Mouse (Mus musculus) hindbrain, postnatal 0 days (tissue): ENCODE measurements around the gene Urah. TPM values are rescaled to one million over a fixed set of nuclear protein-coding genes. Genes with fewer than 3 reads are reported as not detected.

Experiments
- ATAC-seq: fragments of 200-750 bp; cut with Nextera tagmentation; 2 replicates; pipeline ENCODE4 v1.8.0; 2017; ENCODE audit warnings: mild to moderate bottlenecking, moderate TSS enrichment, moderate library complexity
- DNase-seq: peaks from one replicate; pipeline ENCODE4 v3.0.0-alpha.2; 2015; ENCODE audit warnings: low spot score
- H3K27ac ChIP-seq: fragments of 300-500 bp; sonication (generic); 2 replicates; pipeline ENCODE4 v1.5.1; 2014; ENCODE audit warnings: mild to moderate bottlenecking
- H3K27me3 ChIP-seq: fragments of 300-500 bp; sonication (generic); 2 replicates; pipeline ENCODE4 v1.6.1; 2014; ENCODE audit warnings: low read length, mixed read lengths; ENCODE audit not compliant: insufficient read depth
- H3K36me3 ChIP-seq: fragments of 300-500 bp; sonication (generic); 2 replicates; pipeline ENCODE4 v1.6.1; 2014; ENCODE audit warnings: low read length, mixed read lengths; ENCODE audit not compliant: insufficient read depth
- H3K4me1 ChIP-seq: fragments of 300-500 bp; sonication (generic); 2 replicates; pipeline ENCODE4 v1.6.1; 2014; ENCODE audit warnings: antibody characterized with exemption, low read length, mixed read lengths; ENCODE audit not compliant: insufficient read depth
- H3K4me2 ChIP-seq: fragments of 300-500 bp; sonication (generic); 2 replicates; pipeline ENCODE4 v1.6.1; 2014; ENCODE audit warnings: low read depth, mild to moderate bottlenecking, low read length, moderate library complexity, mixed read lengths
- H3K4me3 ChIP-seq: fragments of 300-500 bp; sonication (generic); 2 replicates; pipeline ENCODE4 v1.5.1; 2014; ENCODE audit warnings: low read length
- H3K9ac ChIP-seq: fragments of 300-500 bp; sonication (generic); replicated peaks from 2 replicates; pipeline ENCODE4 v1.6.1; 2014; ENCODE audit warnings: mild to moderate bottlenecking, low read length, moderate library complexity, mixed read lengths
- H3K9me3 ChIP-seq: fragments of 300-500 bp; sonication (generic); 2 replicates; pipeline ENCODE4 v1.6.1; 2016; ENCODE audit warnings: low read length, mixed read lengths
- CTCF ChIP-seq: IDR thresholded peaks from 2 replicates; pipeline ENCODE4 v1.5.1; 2016; ENCODE audit warnings: antibody characterized with exemption, control low read depth, low read depth
- WGBS: fragments of 180-500 bp; shearing (Covaris S2); extraction: QIAGEN DNeasy Blood & Tissue Kit; methylation state at CpG from one replicate; pipeline ENCODE4 v1.1.7; 2014; 5-methylcytosine and 5-hydroxymethylcytosine counted together
- polyA plus RNA-seq: library from polyadenylated mRNA; unstranded; fragments of >200 nt; fragmentation: Nextera tagmentation; extraction: Ambion mirVana; gene quantifications from 2 replicates; pipeline ENCODE4 v1.2.1, GENCODE M21; 2015
- total RNA-seq: library from RNA; depleted of rRNA; stranded (reverse); fragments of >200 nt; gene quantifications from 2 replicates; pipeline ENCODE4 v1.2.3, GENCODE M21; 2014

Urah gene
- total and polyA plus RNA-seq, 2 experiments from 2014 or later, result 0.37 to 0.80 TPM

DNA sequence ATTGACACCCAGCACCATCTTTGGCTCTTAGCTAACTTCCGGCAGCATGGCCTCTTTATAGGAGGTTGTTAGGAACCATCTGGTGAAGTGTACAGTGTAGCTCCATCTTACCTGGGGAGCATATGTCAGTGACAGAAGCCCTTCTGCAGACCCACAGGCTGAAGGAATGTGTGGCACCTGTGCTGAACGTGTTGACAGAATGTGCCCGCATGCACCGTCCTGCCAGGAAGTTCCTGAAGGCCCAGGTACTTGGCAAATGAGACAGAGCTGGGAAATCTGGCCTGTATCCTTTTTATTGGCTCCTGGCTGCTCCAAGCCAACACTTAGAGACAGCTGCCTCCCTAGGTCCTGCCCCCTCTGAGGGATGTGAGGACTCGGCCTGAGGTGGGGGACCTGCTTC, 25.9 kb downstream of the Urah start:
- no peak for DNase-seq
- H3K36me3 ChIP-seq, result peaks cover 56% of the 10 kb centered on the region
- no peak overlapping the region for H3K9ac ChIP-seq
- H3K27me3 ChIP-seq, result no peaks in the 10 kb centered on the region
- no peak overlapping the region for H3K4me2 ChIP-seq
- H3K4me3 ChIP-seq, result no peak overlapping the region
- no peak for ATAC-seq
- TF ChIP-seq CTCF, result no peak
- no peak overlapping the region for H3K27ac ChIP-seq
- WGBS, result 85% methylated on average over 5 of the region's 5 CpGs
- H3K9me3 ChIP-seq, result no peaks in the 10 kb centered on the region
- peaks cover 14% of the 10 kb centered on the region for H3K4me1 ChIP-seq

DNA sequence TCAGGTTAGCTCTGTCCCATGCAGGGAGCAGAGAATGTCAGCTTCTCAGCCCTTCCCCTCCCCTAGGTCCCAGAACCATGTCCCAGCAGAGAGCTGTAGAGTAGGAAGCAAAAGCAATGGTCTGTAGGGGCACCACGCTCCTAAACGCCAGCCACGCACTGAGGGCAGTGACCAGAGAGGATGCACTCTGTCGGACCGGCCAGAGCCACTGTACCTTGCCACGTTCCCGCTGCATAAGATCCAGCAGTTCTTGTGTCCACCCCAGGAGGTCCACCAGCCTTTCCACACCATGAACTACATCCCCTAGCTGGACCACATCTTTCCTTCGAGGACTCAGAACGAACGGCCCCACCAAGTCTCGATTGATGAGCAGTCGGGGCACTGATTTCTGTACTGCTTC, 29.9 kb downstream of the Urah start:
- WGBS, result 88% methylated on average over 12 of the region's 12 CpGs
- H3K36me3 ChIP-seq, result peaks cover 49% of the 10 kb centered on the region

DNA sequence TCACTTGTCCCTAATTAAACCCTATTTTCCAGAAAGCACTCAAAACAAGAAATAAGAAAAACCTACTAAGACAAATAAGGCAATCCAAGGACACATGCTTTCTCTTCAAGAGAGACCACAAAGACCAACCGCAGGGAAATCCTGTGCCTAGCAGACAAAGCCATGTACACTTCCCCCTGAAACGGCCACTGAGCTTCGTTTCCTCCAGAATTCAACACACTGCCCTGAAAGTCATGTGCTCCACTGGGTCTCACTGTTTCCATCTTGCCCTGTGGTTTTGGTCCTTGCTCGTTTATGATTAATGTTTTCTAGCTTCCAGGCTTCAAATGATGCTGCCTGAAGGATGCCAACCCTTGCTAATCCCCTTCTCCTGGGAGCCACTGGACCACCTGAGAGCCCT, 39.4 kb downstream of the Urah start:
- DNase-seq (no peak), ATAC-seq (no peak)
- Histone ChIP-seq H3K9ac (no peak overlapping the region), H3K36me3 (peaks cover 21% of the 10 kb centered on the region; the same call in 1 of the 2 replicates), H3K4me1 (no peaks in the 10 kb centered on the region), H3K4me2 (no peak overlapping the region), H3K27me3 (no peaks in the 10 kb centered on the region), H3K27ac (no peak overlapping the region), H3K4me3 (no peak overlapping the region), H3K9me3 (no peaks in the 10 kb centered on the region)
- WGBS, result 96% methylated on average over 4 of the region's 4 CpGs
- no peak for TF ChIP-seq CTCF

More for the DNA sequence above, 29.9 kb downstream of the Urah start:
- Histone ChIP-seq H3K4me2 (no peak overlapping the region), H3K9me3 (no peaks in the 10 kb centered on the region), H3K27ac (no peak overlapping the region), H3K4me1 (no peaks in the 10 kb centered on the region), H3K4me3 (no peak overlapping the region), H3K27me3 (no peaks in the 10 kb centered on the region), H3K9ac (no peak overlapping the region)
- TF ChIP-seq CTCF, result no peak
- ATAC-seq, result no peak
- DNase-seq, result no peak

DNA sequence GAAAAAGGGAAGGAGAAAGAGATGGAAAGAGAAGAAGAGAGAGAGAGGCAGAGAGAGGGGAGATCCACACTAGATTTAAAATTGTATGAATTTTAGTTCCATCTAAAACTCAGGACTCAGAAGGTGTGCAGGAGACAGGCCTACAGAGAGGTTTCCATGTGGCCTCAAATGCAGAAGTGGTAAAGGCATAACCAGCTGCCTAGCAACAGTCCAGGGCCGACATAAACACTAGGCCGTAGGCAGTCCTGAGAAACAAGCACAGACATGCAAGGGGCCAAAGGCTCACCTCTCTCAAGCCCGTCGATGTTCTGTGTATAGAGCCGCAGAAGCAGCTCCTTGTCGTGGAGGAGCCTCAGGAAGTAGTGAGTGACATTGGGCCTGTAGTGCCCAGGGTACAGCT, 42.5 kb downstream of the Urah start:
- ATAC-seq, result no peak
- WGBS, result 91% methylated on average over 6 of the region's 6 CpGs

DNA sequence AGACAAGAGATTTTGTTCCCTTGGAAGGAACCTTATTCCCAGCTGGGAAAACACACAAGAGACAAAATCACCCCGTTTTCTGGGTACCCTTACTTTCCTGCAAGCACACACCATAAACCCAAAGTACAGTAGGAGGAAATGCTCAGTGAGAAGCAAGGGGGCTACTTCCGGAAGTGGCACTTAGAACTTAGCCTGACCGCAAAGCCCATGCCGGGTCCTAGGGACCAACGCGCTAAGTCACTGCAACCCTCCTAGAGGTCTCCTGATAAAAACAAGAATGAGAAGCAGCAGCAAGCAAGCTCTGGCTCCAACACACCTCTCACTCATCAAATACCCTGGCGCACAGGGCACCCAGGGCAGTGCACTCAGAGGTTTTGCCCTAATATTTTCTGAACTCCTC, 44.5 kb downstream of the Urah start:
- H3K27ac ChIP-seq, result no peak overlapping the region
- no peak overlapping the region for H3K4me3 ChIP-seq
- H3K9me3 ChIP-seq, result no peaks in the 10 kb centered on the region
- 0 out of 2 replicates have a peak, but pooled peaks cover 6% of the 10 kb centered on the region for H3K4me1 ChIP-seq
- 91% methylated on average over 7 of the region's 7 CpGs for WGBS
- no peaks in the 10 kb centered on the region for H3K27me3 ChIP-seq
- no peak for TF ChIP-seq CTCF
- no peak for ATAC-seq
- DNase-seq, result no peak
- no peak overlapping the region for H3K9ac ChIP-seq
- H3K36me3 ChIP-seq, result peaks cover 21% of the 10 kb centered on the region; the same call in 1 of the 2 replicates
- H3K4me2 ChIP-seq, result no peak overlapping the region

More for the DNA sequence above, 42.5 kb downstream of the Urah start:
- H3K36me3 ChIP-seq, result peaks cover 21% of the 10 kb centered on the region; the same call in 1 of the 2 replicates
- no peak overlapping the region for H3K9ac ChIP-seq
- H3K27me3 ChIP-seq, result no peaks in the 10 kb centered on the region
- no peak for TF ChIP-seq CTCF
- no peak for DNase-seq
- H3K4me2 ChIP-seq, result no peak overlapping the region
- H3K4me3 ChIP-seq, result no peak overlapping the region
- no peak overlapping the region for H3K27ac ChIP-seq
- no peaks in the 10 kb centered on the region for H3K9me3 ChIP-seq
- H3K4me1 ChIP-seq, result 0 out of 2 replicates have a peak, but pooled peaks cover 6% of the 10 kb centered on the region

DNA sequence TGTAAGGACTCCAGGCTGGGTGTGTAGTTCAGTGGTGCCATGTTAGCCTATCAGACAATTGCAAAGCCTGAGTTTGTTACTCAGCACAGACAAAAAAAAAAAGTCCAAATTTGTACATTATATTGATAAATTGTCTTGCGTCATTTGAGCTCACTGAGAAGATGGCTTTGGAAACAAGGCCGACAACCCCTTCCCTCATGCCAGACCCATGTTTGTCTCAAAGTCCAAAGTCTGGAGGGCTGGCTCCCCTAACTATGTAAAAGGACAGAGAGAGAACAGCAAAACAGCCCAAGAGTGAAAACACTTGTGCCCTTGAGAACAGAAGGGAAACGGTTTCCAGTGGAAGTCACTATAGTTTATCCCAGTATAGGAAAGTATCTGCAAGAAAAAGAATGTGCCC, 45.6 kb downstream of the Urah start:
- DNase-seq (no peak), ATAC-seq (no peak)
- Histone ChIP-seq H3K4me1 (0 out of 2 replicates have a peak, but pooled peaks cover 6% of the 10 kb centered on the region), H3K36me3 (peaks cover 15% of the 10 kb centered on the region; the same call in 1 of the 2 replicates), H3K27ac (no peak overlapping the region), H3K4me3 (no peak overlapping the region), H3K4me2 (peak overlapping the region; percentile 78), H3K27me3 (no peaks in the 10 kb centered on the region), H3K9me3 (no peaks in the 10 kb centered on the region), H3K9ac (no peak overlapping the region)
- no peak for TF ChIP-seq CTCF
- 84% methylated on average over 3 of the region's 3 CpGs for WGBS

DNA sequence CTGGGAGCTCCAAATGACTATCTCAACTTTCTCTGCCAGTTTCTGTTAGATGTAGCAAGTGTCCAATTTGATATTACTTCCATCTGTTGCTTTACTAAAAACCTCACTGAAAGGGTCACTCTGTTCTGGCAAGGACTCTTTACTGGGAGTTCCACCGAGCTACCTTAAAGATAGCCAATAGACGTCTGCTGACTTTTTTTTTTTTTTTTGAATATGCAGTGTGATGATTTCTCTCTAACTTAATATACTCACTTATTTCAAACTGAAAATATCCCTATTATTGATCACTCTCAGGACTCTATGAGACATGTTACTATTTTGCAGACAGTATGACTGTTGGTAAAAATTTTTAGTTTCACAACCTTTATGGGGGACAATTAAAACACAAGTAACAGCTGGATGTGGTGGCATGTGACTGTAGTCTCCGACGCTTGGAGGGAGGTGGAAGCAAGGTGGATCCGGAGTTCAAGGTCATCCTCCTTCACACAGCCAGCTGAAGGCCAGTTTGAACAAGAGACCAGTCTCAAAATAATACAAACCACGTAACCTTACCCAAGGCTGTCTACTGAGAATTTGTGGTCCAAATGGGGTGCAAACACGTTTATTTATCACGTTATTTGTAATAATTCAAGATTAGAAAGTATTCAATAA, 46.2 kb downstream of the Urah start:
- ATAC-seq, result no peak
- Histone ChIP-seq H3K4me1 (0 out of 2 replicates have a peak, but pooled peaks cover 6% of the 10 kb centered on the region), H3K27me3 (no peaks in the 10 kb centered on the region), H3K9ac (peak overlapping the region; percentile 84), H3K9me3 (no peaks in the 10 kb centered on the region), H3K27ac (peak overlapping the region; percentile 90; the same call in 1 of the 2 replicates), H3K4me2 (peak overlapping the region; percentile 78), H3K36me3 (peaks cover 13% of the 10 kb centered on the region; the same call in 1 of the 2 replicates), H3K4me3 (peak overlapping the region; percentile 91)
- no peak for DNase-seq
- TF ChIP-seq CTCF, result no peak
- 15% methylated on average over 8 of the region's 8 CpGs for WGBS
